Mouse (Mus musculus) lung, adult 2 months (tissue): ENCODE results near the gene A2ml1. TPM values are rescaled to one million over a fixed set of nuclear protein-coding genes. Genes with fewer than 3 reads are reported as not detected.

Source experiments
- DNase-seq: peaks from one replicate; pipeline ENCODE4 v3.0.0; 2022
- H3K4me1 ChIP-seq: fragments of 200-500 bp; 2 replicates; pipeline ENCODE4 v1.6.1; 2011; ENCODE audit warnings: low read length; ENCODE audit not compliant: control insufficient read depth, insufficient read depth
- H3K4me3 ChIP-seq: fragments of 200-500 bp; replicated peaks from 2 replicates; pipeline ENCODE3; 2011; ENCODE audit warnings: low read depth, mild to moderate bottlenecking, control low read depth, low read length; ENCODE audit errors: extremely low read depth
- CTCF ChIP-seq: fragments of 200-500 bp; IDR thresholded peaks from 2 replicates; pipeline ENCODE4 v1.5.1; 2011; ENCODE audit warnings: mild to moderate bottlenecking, low read length, control low read depth; ENCODE audit not compliant: insufficient read depth
- POLR2A ChIP-seq: fragments of 200-500 bp; IDR thresholded peaks from 2 replicates; pipeline ENCODE4 v1.6.1; 2011; ENCODE audit warnings: low read depth, mild to moderate bottlenecking, control low read depth, low read length, borderline replicate concordance; ENCODE audit errors: extremely low read depth
- WGBS: fragments of 180-500 bp; shearing (Covaris S2); methylation state at CpG from one replicate; pipeline ENCODE4 v1.1.7; 2018; 5-methylcytosine and 5-hydroxymethylcytosine counted together
- polyA plus RNA-seq: library from polyadenylated mRNA; depleted of rRNA; stranded (reverse); fragments of >200 nt; gene quantifications from 2 replicates; pipeline ENCODE4 v1.2.3, GENCODE M21; 2012

The A2ml1 gene
- polyA plus RNA-seq, 1 experiment, result 5.1 TPM

DNA sequence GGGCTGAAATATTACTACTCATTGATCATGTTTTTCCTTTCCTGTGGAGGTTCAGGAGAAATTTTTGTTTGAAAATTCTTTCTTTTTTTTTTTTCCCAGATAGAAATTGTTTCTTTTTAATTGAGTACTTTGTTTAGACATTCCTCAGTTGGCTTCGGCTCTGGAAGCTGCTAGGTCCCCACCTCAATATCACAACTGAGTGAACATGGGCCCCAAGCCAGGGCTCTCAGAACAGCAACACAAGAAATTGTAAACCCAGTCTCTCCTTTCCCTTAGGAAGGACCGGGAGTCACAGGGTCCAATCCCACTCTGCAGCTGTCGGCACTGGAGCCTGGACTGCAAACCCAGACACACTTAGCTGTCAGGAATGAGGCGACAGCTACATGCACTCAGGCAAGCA, 52.9 kb downstream of the A2ml1 start:
- H3K4me3 ChIP-seq, result no peak overlapping the region
- DNase-seq, result no peak
- H3K4me1 ChIP-seq, result no peaks in the 10 kb centered on the region
- 24% methylated on average over 4 of the region's 4 CpGs for WGBS
- TF ChIP-seq POLR2A, result no peak
- no peak for TF ChIP-seq CTCF

DNA sequence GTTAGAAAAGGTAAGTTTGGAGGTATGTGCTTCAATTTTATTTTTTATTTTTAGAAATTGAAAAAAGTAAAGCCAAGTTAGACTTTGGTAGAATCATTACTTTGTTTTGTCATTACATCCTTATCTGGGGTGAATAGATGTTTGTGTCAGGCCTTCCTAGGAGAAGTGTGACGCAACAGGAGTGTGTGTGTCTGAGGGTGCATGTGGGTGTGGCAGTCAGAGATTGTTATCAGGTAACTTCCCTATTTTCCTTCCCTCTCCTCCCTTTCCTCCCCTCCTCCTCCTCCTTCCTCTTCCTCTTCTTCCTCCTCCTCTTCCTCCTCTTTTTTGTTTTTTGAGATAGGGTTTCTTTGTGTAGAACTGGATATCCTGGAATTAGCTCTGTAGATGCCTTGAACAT, 54.3 kb downstream of the A2ml1 start:
- WGBS, result 38% methylated on average over 1 of the region's 1 CpGs
- no peak for DNase-seq
- H3K4me3 ChIP-seq, result no peak overlapping the region
- no peak for TF ChIP-seq CTCF
- TF ChIP-seq POLR2A, result no peak
- H3K4me1 ChIP-seq, result no peaks in the 10 kb centered on the region

DNA sequence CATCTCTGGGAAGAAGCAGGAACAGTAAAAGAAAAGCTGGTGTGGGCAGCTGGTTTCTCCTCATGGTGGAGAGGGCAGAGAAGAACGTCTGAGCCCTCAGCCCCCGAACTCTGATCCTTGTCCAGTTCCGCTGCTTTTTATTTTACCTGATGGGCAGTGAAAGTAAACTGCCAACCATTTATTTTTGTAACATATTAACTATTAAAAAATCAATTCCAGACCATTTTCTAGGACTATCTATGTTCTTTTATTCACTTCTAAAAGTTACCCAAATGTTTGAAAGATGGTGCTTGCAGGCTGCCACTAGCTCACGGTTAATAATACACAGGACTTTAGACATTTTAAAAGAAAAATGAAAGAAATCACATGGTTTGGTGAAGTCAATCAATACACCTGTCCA, 54.8 kb downstream of the A2ml1 start, which contains the start of gene Pzp:
Pzp (minus strand) TSS at position 120 of the 400 bp plus-strand sequence.
- no peak for DNase-seq
- no peak for TF ChIP-seq POLR2A
- no peak for TF ChIP-seq CTCF
- 81% methylated on average over 4 of the region's 4 CpGs for WGBS
- H3K4me3 ChIP-seq, result no peak within 1 kb of the TSS
- H3K4me1 ChIP-seq, result no peaks in the 10 kb centered on the region

DNA sequence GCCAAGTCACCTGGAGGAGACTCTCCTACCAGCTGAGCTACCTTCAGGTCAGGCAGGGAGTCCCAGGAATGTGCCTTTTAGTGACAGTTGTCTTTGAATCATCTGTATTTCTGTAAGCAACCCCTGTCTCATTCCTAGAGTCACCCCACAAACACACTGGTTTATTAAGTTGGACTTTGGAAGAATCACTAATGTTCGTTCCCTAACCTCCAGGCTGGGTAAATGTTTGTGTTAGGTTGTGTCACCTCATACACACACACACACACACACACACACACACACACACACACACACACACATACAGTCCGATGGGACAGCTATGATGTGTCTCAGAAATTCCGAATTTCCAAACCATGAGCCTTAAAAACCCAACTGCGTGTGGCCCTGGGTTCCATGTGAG, 55.6 kb downstream of the A2ml1 start:
- WGBS, result 83% methylated on average over 4 of the region's 4 CpGs
- no peaks in the 10 kb centered on the region; the same call in 1 of the 2 replicates for H3K4me1 ChIP-seq
- DNase-seq, result no peak
- TF ChIP-seq CTCF (no peak), POLR2A (no peak)
- no peak overlapping the region for H3K4me3 ChIP-seq

DNA sequence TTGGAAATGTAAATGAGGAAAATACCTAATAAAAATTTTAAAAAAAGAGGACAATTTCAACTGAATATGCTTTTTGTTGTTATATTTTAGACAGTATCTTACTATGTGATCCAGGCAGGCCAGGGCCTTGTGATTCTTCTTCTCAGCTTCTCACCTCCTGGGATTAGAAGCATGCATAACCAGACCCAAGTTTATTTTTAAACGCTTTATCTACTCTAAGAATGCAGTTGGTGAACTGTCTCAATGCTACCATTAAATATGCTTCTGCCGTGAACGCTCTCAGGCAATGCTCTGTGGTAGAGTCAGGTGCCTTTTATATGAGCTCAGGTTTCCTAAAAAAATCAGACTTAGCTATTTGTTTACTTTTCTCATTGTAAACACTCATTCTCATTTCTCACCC, 58.0 kb downstream of the A2ml1 start:
- TF ChIP-seq CTCF, result no peak
- no peak for TF ChIP-seq POLR2A
- WGBS, result 83% methylated on average over 3 of the region's 3 CpGs

DNA sequence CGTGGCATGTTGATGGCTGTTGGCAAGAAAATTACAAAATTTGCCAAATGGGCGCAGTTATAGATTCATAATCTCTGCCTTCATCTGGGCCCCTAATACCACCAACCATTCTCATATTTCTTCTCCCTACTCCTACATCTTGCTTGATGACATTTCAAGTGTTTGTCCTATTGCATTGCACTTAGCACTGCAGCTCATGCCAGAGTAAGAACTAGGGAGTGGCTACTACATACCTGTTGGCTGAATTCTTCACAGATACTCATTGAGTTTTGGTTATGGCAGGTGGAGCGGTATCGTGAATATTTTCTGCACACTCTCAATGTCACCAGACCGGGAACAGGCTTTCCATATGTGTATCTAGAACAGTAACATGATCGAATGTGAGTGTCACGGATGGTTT, 62.2 kb downstream of the A2ml1 start:
- WGBS, result 76% methylated on average over 7 of the region's 7 CpGs
- TF ChIP-seq POLR2A (no peak), CTCF (no peak)
- no peak overlapping the region for H3K4me3 ChIP-seq
- no peaks in the 10 kb centered on the region; the same call in 1 of the 2 replicates for H3K4me1 ChIP-seq
- DNase-seq, result peak; percentile 14

More for the DNA sequence above, 58.0 kb downstream of the A2ml1 start:
- DNase-seq, result no peak
- Histone ChIP-seq H3K4me1 (no peaks in the 10 kb centered on the region; the same call in 1 of the 2 replicates), H3K4me3 (no peak overlapping the region)

DNA sequence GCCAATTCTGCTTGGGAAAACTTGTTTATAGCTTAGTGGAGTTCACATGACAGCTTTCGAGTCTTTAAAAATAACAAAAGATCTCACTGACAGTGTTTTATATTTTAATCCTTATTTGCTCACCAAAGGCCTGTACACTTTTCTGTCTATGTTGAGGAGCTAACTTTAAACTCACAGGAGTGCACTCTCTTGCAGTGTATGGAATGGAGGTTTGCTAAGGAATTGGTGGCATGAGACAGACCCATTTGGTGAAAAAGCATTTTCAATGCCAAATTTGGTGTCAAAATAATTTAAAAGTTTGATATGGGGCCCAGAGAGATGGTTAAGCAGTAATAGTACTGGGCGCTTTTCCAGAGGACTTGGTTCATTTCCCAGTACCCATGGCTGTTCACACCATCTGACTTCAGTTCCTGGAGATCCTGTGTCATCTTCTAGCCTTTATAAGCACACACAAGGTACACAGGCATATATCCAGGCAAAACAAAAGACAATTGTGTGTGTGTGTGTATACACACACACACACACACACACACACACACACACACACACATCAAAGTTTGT, 75.7 kb downstream of the A2ml1 start:
- Histone ChIP-seq H3K4me3 (no peak overlapping the region), H3K4me1 (no peaks in the 10 kb centered on the region)
- 77% methylated on average over 2 of the region's 2 CpGs for WGBS
- TF ChIP-seq CTCF (no peak), POLR2A (no peak)
- no peak for DNase-seq

DNA sequence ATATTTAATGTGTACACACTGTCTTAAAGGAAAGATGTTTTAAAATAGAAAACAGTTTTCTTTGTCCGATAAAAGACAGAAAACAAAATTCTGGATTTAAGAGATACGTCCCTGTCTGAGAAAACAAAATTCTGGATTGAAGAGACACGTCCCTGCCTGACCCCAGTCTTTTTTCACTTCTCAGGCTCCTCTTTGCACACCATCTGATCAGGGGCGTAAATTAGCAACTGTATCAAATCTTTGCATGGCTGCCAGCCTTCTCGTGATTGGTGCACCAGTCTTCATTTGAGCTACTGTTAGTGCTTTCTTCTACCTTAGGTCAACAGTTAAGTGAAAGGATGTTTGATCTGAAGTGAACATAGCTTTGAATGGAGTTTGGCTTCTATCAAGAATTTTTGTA, 76.7 kb downstream of the A2ml1 start:
- Histone ChIP-seq H3K4me3 (no peak overlapping the region), H3K4me1 (no peaks in the 10 kb centered on the region)
- DNase-seq, result no peak
- 71% methylated on average over 5 of the region's 5 CpGs for WGBS
- TF ChIP-seq CTCF (no peak), POLR2A (no peak)

DNA sequence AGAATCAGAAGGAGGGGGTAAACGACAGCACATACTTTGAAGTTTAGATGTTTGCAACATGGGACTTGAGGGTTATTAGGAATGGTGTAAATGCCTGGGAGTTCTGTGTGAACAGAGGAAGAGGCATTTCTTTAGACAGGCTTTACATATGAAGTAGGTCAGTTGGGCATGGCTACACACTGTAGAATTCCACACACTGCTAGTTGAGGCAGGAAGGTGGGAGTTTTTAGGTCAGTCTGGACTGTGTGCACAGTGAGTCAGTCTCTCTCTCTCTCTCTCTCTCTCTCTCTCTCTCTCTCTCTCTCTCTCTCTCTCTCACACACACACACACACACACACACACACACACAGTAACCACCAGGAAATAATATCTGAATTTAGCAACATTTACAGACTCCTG, 86.1 kb downstream of the A2ml1 start:
- 62% methylated on average over 1 of the region's 1 CpGs for WGBS
- H3K4me3 ChIP-seq, result no peak overlapping the region
- TF ChIP-seq CTCF (no peak), POLR2A (no peak)
- H3K4me1 ChIP-seq, result no peaks in the 10 kb centered on the region; the same call in 1 of the 2 replicates
- DNase-seq, result no peak

DNA sequence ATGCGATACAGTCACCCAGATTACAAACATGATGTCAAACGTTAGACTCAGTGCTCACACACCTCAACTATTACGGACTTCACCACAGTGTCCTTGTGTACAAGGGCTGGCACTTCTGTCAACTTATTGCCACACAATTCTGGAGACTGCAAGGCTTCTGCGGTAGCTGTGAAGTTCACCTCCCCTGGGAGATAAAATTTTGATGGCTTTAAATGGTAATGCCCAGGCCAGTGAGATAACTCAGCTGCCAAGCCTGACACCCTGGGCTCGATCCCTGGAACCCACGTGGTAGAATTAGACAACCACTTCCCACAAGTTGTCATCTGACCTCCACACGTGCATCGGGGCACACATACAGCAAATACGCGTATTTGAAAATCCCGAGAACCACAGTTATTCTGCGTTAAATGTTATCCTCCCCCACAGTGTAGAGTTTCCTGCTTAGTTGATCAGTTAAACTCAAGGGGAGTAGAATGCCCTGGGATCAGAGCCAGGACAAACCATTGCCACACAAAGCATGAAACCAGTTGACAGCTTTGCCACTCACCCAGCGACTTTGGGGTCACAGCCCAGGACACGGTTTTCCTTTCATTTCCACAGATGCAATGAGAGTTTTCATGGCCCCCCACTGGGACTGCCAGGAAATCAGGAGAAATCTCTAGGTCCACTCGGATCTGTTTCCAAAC, 86.6 kb downstream of the A2ml1 start:
- peak; percentile 44 for DNase-seq
- WGBS, result 50% methylated on average over 15 of the region's 15 CpGs

More for the DNA sequence above, 86.6 kb downstream of the A2ml1 start:
- no peak for TF ChIP-seq POLR2A
- no peak for TF ChIP-seq CTCF
- no peaks in the 10 kb centered on the region; the same call in 1 of the 2 replicates for H3K4me1 ChIP-seq
- no peak overlapping the region for H3K4me3 ChIP-seq
